13 mouse cellular contexts compared by ENCODE assay signal in the genomic region with DNA sequence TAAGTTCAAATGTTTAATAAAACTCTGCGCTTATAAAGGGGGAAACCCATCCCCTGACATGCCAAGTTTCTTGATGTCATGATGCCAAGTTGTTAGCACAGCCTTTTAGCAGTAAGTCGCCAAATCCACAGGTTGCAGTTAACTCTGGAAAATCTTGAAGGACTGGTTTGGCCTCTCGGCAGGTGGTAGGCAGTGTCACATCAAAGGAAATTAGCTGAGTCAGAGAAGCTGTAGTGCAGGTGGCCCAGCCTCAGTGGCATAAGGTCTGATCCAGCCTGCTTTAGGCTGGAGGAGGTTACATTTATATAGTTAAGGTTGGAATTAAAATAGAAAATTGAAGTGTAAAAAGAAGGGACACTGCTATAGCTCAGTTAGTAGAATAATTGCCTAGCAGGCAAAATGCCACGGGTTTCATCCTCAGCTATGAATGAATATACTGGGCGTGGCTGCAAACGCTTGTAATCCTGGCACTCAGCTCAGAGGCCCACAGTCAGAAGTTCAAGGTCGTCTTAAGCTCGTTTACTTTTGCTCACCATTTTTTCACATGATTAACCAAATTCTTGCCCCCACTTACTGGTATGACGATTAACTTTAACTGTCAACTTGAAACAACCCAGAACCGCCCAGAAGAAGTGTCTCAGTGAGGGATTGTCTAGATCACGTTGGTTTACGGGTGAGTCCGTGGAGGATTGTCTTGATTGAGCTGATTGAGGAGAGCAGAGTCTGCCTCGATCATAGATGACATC.
DNase-seq lines count a peak whose midpoint lies in the region; ATAC-seq lines count a peak whose summit lies in the region.
"Had no signal": no experiment of that assay in that cellular context is flagged by ENCODE, and none has a peak within 500 bp of the region (broad histone marks: within the 10 kb centered on the region; RNA-seq: fewer than 3 reads in every experiment).

No protein-coding gene starts in this region.

- no peaks in the 10 kb centered on the region for H3K27me3 ChIP-seq in kidney, embryonic 15.5 days
- no peaks in the 10 kb centered on the region for H3K27me3 ChIP-seq in kidney, embryonic 14.5 days (ENCODE audit: control insufficient read depth, insufficient read depth, low read length)
- H3K27me3 ChIP-seq in intestine, embryonic 16.5 days (replicated peaks; ENCODE audit: control insufficient read depth, insufficient read depth, low read length), result no peaks in the 10 kb centered on the region
- H3K27me3 ChIP-seq: CH12.LX; heart, embryonic 13.5 days had no signal

- H3K9me3 ChIP-seq in kidney, embryonic 15.5 days (replicated peaks), result no peaks in the 10 kb centered on the region
- H3K9me3 ChIP-seq in kidney, embryonic 14.5 days (ENCODE audit: control insufficient read depth, low read length), result no peaks in the 10 kb centered on the region
- H3K9me3 ChIP-seq in intestine, embryonic 16.5 days (ENCODE audit: control insufficient read depth, low read length), result no peaks in the 10 kb centered on the region
- H3K9me3 ChIP-seq: heart, embryonic 13.5 days had no signal

- H3K4me3 ChIP-seq in kidney, embryonic 15.5 days (replicated peaks), result no peak overlapping the region
- no peak overlapping the region for H3K4me3 ChIP-seq in kidney, embryonic 14.5 days (ENCODE audit: low read length)
- H3K4me3 ChIP-seq in intestine, embryonic 16.5 days (ENCODE audit: low read length), result no peak overlapping the region
- H3K4me3 ChIP-seq: heart, embryonic 13.5 days; left cerebral cortex, adult 2 months had no signal

- WGBS in kidney, embryonic 15.5 days, result 33% methylated on average over 14 of the region's 14 CpGs
- 34% methylated on average over 14 of the region's 14 CpGs for WGBS in kidney, embryonic 14.5 days
- WGBS in intestine, embryonic 16.5 days, result 19% methylated on average over 14 of the region's 14 CpGs

- H3K4me1 ChIP-seq in kidney, embryonic 15.5 days, result no peaks in the 10 kb centered on the region
- H3K4me1 ChIP-seq in kidney, embryonic 14.5 days (ENCODE audit: control insufficient read depth, insufficient read depth, low read length), result no peaks in the 10 kb centered on the region
- H3K4me1 ChIP-seq in intestine, embryonic 16.5 days (ENCODE audit: control insufficient read depth, insufficient read depth, low read length), result 0 out of 2 replicates have a peak, but pooled peaks cover 6% of the 10 kb centered on the region
- H3K4me1 ChIP-seq: heart, embryonic 13.5 days had no signal

- intact Hi-C loops in left cerebral cortex, postnatal 10 days (cut with DNase I), result no loop called here

- H3K9ac ChIP-seq in kidney, embryonic 15.5 days, result no peak overlapping the region
- no peak overlapping the region for H3K9ac ChIP-seq in kidney, embryonic 14.5 days (ENCODE audit: low read depth, low read length)
- no peak overlapping the region for H3K9ac ChIP-seq in intestine, embryonic 16.5 days (ENCODE audit: low read depth, low read length)
- H3K9ac ChIP-seq: heart, embryonic 13.5 days had no signal

- ATAC-seq in kidney, embryonic 15.5 days (replicated peaks; ENCODE audit: low FRiP score), result 0 out of 2 replicates have a peak, but pooled peaks have one; percentile 33
- ATAC-seq in kidney, embryonic 14.5 days (ENCODE audit: low FRiP score, low TSS enrichment), result no peak
- ATAC-seq in intestine, embryonic 16.5 days, result peak; percentile 95
- ATAC-seq: hindbrain, embryonic 16.5 days had no signal

- no peak overlapping the region for H3K27ac ChIP-seq in kidney, embryonic 15.5 days
- no peak overlapping the region for H3K27ac ChIP-seq in kidney, embryonic 14.5 days (ENCODE audit: low read depth, low read length)
- no peak overlapping the region; the same call in 1 of the 2 replicates for H3K27ac ChIP-seq in intestine, embryonic 16.5 days (ENCODE audit: low read length)
- H3K27ac ChIP-seq: heart, embryonic 13.5 days; left cerebral cortex, adult 2 months had no signal

- no peaks in the 10 kb centered on the region for H3K36me3 ChIP-seq in kidney, embryonic 15.5 days
- H3K36me3 ChIP-seq in kidney, embryonic 14.5 days (ENCODE audit: control insufficient read depth, insufficient read depth, low read length), result no peaks in the 10 kb centered on the region
- H3K36me3 ChIP-seq in intestine, embryonic 16.5 days (ENCODE audit: control insufficient read depth, insufficient read depth, low read length), result no peaks in the 10 kb centered on the region
- H3K36me3 ChIP-seq: heart, embryonic 13.5 days had no signal

- no peak overlapping the region for H3K4me2 ChIP-seq in kidney, embryonic 15.5 days
- H3K4me2 ChIP-seq in kidney, embryonic 14.5 days (replicated peaks; ENCODE audit: low read depth, low read length), result no peak overlapping the region
- H3K4me2 ChIP-seq in intestine, embryonic 16.5 days (ENCODE audit: low read depth, low read length), result no peak overlapping the region
- H3K4me2 ChIP-seq: heart, embryonic 13.5 days had no signal

- DNase-seq in urinary bladder, postnatal 36 days (ENCODE audit: low spot score in 2 of 2), result peak; percentile 18 to 20
- DNase-seq in urinary bladder, adult 2 months (ENCODE audit: low spot score), result no peak
- DNase-seq in spleen, postnatal 14 days (ENCODE audit: low spot score in 2 of 2), result no peak
- DNase-seq in left cerebral cortex, postnatal 10 days (ENCODE audit: extremely low spot score in 1 of 2, low spot score in 2 of 2), result no peak
- DNase-seq: retina, postnatal 1 day; thymus, postnatal 36 days had no signal

Comparison
In these comparisons a context has a peak if more than half of its experiments do, and no peak if none do; other contexts are left out.
1. DNase-seq: peak in urinary bladder, postnatal 36 days (2 of 2); none in urinary bladder, adult 2 months (single experiment), spleen, postnatal 14 days (0 of 2) and left cerebral cortex, postnatal 10 days (0 of 2).